Mouse (Mus musculus) layer of hippocampus, adult 11-12 months (tissue): Measurements from ENCODE around the gene Mterf1b.

Experiments
- DNase-seq: peaks from one replicate; pipeline ENCODE4 v3.0.0; 2022; ENCODE audit warnings: low spot score

Mterf1b gene

GRCm38 (mm10) chr5:4246095-4246494, 53.9 kb downstream of the Mterf1b start:
- no peak for DNase-seq
